Mouse (Mus musculus): ENCODE measurements around the gene Zfp36l2. TPM values are rescaled to one million over a fixed set of nuclear protein-coding genes. Genes with fewer than 3 reads are reported as not detected.

The Zfp36l2 gene
- total RNA-seq, 2 experiments from 2014 or later = 25.8 to 57.8 TPM

DNA sequence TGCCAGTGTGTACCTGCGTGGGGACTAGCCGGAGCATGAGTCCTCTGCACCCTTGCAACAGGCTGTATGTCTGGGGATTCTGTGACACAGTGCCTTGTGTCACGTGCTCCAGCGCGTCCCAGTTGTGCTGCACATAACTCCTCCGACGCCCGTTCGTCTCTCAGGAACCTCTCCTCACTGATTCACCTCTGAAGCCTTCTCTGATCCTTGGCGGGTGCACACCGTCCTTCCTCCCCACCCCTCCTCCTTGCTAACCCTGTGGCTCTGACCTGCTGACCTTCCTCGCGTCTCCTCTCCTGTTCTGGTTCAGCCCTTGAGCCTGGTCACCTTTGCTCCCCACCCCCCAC, 31.5 kb downstream of the Zfp36l2 start:
- no peak for ATAC-seq (replicated peaks; ENCODE audit: low FRiP score, poor library complexity, severe bottlenecking)

GRCm38 (mm10) chr17:84155516-84156226, 32.1 kb downstream of the Zfp36l2 start:
- no peak for ATAC-seq (replicated peaks; ENCODE audit: low FRiP score, poor library complexity, severe bottlenecking)

- ATAC-seq (replicated peaks; ENCODE audit: low FRiP score, poor library complexity, severe bottlenecking) = no peak
Observed at GRCm38 (mm10) chr17:84155029-84155338, 32.8 kb downstream of the Zfp36l2 start.

- peak; percentile 44 for ATAC-seq (replicated peaks; ENCODE audit: low FRiP score, poor library complexity, severe bottlenecking)
Observed at GRCm38 (mm10) chr17:84154302-84155028, 33.3 kb downstream of the Zfp36l2 start.

- ATAC-seq (replicated peaks; ENCODE audit: low FRiP score, poor library complexity, severe bottlenecking) = peak; percentile 84
Observed at GRCm38 (mm10) chr17:84152976-84153786, 34.6 kb downstream of the Zfp36l2 start.

DNA sequence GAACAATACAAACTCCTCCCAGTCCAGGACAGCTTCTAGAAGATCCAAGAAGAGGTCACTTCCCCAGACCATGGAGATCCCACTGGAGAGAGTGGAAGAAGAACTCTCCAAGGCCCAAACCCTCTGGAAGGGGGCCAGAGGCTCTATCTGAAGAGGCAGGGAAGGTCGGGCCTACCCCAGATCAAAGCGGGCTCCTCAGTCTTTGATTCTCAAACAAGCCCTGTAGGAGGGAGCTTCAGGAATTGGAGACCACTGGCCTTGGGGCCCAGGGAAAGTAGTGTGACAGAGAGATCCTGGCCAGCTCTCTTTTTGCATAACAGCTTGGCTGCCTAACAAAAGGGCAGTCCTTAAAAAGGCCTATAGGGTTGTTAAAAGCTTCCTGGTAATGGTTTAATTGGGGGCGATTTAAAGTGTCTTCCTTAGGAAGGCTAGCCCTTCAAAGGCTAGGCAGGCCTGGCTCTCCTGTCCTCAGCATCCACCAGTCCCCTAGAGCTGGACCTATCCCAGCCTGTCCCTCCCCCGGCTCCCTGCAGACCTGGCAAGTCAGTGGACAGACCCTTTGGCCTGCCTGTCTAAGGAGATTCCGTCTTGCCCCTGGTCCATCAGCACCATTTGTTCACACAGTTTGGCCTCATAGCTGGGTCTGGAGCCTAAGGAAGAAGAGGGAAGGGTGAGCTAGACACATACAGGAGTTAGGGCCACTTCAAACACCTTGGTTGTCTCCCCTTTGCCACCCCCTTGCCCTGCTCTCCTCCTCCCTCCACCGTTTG, 35.4 kb downstream of the Zfp36l2 start:
- ATAC-seq (replicated peaks; ENCODE audit: low FRiP score, poor library complexity, severe bottlenecking) = 0 out of 2 replicates have a peak, but pooled peaks have one; percentile 2

DNA sequence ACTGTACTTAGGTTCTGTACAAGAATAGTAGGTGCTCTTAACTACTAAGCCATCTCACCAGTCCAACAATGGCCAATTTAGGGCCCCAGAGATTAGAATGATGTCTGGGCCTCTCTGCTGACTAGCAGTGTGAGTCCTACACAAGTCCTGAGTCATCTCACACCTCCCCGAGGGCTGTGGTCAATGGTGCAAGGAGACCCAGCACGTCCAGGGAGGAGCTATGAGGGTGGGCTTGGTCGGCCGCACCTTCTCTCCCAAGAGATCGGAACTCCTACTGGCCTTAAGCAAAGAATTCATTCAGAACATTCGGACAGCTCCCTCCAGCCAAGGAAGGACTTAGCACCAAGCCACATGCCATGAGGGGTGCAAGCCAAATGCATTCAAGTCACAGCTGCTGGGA, 36.4 kb downstream of the Zfp36l2 start:
- ATAC-seq (replicated peaks; ENCODE audit: low FRiP score, poor library complexity, severe bottlenecking) = no peak

- ATAC-seq (replicated peaks; ENCODE audit: low FRiP score, poor library complexity, severe bottlenecking) = no peak
Observed at GRCm38 (mm10) chr17:84150291-84150690, 37.5 kb downstream of the Zfp36l2 start.

- no peak for ATAC-seq (replicated peaks; ENCODE audit: low FRiP score, poor library complexity, severe bottlenecking)
Observed at GRCm38 (mm10) chr17:84149566-84149965, 38.2 kb downstream of the Zfp36l2 start.

DNA sequence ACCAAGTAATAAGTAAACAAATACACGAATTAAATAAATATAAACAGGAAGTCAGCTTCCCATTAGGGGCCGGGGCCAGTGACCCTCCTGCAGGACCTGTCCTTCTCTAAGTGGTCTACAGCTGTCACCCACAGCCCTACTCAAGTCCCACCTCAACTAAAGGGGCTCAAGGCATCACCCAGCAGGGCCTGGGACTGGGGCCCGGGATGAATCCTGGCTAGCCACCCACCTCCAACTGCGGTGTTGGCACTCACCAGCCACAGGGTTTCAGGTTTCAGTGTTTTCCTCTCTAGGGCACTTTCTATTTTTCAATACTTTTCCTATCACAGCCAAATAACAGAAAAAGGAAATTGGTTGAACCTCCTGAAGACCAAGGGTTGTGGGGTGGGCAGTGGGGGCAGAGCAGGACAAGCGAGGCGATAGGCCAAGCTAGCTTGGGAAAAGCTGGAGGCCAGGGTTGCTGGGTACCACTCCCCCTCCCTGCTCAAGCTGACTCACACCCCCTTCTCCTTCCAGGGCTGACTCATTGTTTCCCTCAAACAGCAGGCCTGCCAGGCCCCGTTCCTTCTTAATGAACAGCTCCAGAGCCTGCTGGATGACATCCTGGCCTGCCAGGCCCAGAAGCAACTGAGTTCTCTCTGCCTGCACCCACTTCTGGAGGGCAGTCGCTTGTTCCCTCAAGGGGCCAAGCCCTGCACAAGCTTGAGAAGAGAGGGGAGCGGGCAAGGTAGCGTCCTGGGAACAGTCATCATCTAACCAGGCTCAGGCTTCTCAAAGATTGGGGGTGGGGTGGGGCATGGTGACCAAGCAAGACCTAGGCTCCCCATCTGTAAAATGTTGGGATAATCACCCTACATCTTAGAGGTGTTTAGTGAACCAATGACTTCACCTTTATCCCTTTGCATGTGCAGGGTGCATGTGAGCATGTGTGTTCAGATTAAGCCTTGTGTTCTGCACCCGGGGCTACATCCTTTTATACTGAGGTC, 39.0 kb downstream of the Zfp36l2 start:
- ATAC-seq (replicated peaks; ENCODE audit: low FRiP score, poor library complexity, severe bottlenecking) = 0 out of 2 replicates have a peak, but pooled peaks have one; percentile 11

DNA sequence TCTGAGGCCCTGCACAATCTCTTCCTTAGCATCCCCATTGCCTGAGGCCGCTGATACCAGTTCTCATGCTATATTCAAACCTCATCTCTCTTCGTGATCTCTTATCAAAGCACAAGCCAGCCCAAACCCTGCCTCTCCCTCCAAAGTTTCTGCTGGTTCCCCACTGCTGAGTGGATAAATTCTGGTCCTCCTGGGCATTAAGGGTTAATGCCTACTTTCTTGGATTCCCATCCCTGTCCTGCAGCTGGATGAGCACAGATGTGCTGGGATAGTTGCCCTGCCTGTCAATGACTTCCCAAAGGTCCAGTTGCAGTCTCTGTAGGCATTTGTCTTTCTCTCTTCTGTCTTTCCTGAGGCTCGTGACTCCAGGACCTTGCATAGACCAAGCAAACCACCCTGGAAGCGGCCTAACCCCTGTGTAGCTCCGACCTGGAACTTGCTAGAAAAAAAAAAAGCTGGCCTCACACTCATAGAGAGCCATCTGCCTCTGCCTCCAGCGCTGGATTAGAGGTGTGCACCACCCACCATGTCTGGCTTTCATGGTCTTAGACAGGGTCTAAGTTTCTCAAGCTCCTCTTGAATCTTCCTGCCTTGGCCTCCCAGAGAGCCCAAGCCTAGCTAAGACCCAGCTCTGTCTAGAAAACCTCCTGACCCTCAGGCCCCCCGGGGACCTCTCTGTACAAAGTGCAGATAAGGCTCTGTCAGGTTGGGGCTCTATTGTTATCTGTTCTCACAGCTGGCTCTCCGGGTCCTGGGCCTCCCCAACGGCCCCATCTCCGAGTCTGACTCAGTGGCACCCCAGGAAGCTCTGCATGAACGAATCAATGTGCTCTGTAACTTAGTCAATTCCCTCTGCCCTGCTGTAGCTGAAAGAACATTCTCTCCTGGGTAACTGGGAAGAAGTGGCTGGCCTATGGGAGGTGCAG, 40.3 kb downstream of the Zfp36l2 start:
- ATAC-seq (replicated peaks; ENCODE audit: low FRiP score, poor library complexity, severe bottlenecking) = peak; percentile 52

- ATAC-seq (replicated peaks; ENCODE audit: low FRiP score, poor library complexity, severe bottlenecking) = no peak
Observed at GRCm38 (mm10) chr17:84146458-84147182, 41.1 kb downstream of the Zfp36l2 start.

DNA sequence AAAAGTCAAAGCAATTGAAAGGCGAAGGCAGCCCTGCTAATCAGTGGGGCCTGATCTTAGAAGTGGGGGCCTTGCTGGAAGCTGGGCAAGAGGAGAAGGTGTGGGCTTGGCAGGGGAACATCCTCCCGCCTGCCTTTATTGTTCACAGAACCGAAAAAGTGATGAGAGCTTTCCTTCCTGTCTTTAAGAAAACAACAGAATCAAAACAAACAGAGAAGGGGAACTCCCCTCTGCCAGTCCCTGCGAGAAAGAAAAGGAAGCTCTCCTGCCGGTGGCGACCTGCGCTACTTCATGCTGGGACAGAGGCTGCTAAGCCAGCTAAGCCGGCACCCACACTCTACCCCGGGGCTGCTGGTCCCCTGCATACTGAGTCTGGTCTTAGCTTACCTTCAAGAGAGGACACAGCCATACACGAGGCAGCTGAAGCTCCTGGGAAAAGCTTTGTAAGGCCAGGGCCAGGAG, 41.9 kb downstream of the Zfp36l2 start:
- ATAC-seq (replicated peaks; ENCODE audit: low FRiP score, poor library complexity, severe bottlenecking) = no peak

DNA sequence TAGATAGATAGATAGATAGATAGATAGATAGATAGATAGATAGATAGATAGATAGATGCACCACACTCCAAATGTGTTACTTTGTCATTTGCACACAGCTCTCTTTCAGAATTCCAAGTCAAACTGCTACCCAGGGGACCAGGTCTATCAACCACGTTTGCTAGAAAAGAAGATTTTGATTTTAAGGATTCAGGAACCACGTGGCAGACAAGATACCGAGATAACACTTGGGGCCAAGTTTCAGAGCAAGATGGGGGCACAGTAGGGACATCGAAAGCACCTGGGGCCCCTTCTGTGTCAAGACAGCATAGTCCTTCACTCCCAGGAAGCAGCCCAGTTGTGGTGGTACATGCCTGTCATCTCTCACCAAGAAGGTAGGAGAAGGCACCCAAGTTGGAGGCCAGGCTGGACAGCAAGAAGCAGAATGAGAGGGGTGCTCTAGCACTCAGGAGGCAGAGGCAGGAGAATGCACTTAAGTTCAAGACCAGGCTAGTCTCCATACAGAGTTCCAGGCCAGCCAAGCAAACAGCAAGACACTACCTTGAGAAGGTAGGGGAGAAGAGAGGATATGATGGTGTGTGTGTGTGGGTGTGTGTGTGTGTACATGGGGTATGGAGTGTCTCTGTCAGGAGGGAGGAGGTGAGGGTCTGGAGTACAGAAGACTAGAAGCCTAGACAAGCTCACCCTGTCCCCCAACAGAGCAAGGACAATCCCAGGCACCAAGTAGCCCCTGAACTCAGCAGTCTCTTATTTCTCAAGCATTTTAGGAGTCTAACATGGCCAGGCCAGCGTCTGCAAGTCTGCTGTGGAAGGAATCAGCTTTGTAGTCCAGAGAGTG, 42.8 kb downstream of the Zfp36l2 start:
- ATAC-seq (replicated peaks; ENCODE audit: low FRiP score, poor library complexity, severe bottlenecking) = no peak

DNA sequence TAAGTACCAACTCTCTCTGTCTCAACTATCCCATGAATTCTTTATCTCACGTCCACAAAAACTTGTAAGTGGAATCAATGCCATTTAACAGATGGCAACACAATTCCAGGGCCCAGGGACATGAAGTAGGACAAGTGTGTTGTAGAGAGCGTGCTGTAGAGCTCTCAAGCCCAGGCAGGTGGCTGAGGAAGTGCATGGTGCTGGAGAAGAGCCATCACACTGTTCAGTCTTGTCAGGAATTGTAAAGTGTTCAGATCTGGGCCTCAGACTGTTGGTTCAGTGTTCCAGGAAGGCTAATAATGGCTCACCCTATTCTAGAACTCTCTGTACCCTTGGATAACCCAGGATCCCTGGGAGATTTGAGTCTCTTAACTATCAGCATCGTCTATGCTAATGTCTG, 43.6 kb downstream of the Zfp36l2 start:
- no peak for ATAC-seq (replicated peaks; ENCODE audit: low FRiP score, poor library complexity, severe bottlenecking)

DNA sequence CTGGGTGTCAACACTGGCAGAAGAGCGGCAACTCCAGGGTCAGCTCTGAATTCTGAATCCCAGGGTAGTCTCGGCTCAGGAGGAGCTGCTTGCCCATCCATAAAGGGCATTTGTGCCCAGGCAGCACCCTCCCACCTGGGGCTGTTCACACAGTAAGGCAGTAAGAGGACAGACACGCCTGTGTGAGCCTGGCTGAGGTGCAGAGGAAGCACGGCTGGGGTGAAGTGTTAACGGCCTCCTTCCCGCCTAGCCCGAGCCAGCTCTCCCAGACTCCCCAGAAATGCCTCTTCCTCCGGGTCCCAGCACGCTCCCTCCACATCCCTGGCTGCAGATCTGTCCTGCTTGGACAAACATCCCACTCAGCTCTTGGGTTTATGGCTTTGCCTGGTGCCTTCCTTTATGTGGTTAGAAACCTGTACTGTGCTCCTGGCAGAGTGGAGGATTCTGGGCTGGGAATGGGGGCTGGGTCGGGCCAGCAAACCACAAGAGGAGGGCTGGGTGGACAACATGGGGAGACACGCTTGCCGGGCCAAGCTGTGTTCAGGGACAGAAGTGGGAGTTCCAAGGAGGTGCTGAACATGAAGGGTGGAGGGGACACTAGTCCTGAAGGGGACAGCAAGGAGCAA, 44.4 kb downstream of the Zfp36l2 start:
- no peak for ATAC-seq (replicated peaks; ENCODE audit: low FRiP score, poor library complexity, severe bottlenecking)
